In the genomic region with DNA sequence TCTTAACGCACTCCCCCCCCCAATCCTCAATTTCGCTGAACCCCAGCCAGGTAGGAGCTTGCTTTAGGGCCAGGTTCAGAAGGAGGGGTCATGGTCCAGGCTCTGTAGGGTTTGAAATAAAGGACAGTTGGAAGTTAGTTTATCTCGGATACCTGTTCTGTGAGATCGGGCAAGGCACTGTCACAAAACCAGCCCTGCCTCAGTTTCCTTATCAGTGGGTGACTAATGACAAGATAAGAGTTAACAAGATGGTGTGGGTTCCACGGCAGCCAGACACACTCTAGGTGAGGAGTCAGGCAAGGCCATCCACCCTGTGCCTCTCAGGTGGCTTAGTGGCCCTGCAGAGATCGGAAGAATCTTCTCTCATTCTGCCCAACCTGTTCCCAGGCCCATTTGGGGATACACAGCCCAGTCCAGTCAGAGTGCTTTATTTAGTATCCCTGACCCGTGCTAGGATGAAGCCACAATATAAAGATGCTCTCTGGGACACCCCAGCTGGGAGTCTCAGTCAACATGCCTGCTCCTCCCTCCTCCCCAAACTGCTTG, we compare ENCODE assay signal across 8 mouse cellular contexts. TPM values are rescaled to one million over a fixed set of nuclear protein-coding genes. Genes with fewer than 3 reads are reported as not detected.
DNase-seq lines count a peak whose midpoint lies in the region; ATAC-seq and TF ChIP-seq lines count a peak whose summit lies in the region.

No protein-coding gene starts in this region.

- H3K36me3 ChIP-seq in kidney, embryonic 16.5 days (ENCODE audit: insufficient read depth, low read length) = no peaks in the 10 kb centered on the region
- H3K36me3 ChIP-seq in intestine, embryonic 16.5 days (ENCODE audit: control insufficient read depth, insufficient read depth, low read length) = no peaks in the 10 kb centered on the region; the same call in 1 of the 2 replicates
- no peaks in the 10 kb centered on the region for H3K36me3 ChIP-seq in myocyte (ENCODE audit: control insufficient read depth, insufficient read depth)

- peaks cover 61% of the 10 kb centered on the region for H3K4me1 ChIP-seq in kidney, embryonic 16.5 days (ENCODE audit: insufficient read depth, low read length)
- H3K4me1 ChIP-seq in intestine, embryonic 16.5 days (ENCODE audit: control insufficient read depth, insufficient read depth, low read length) = peaks cover 40% of the 10 kb centered on the region

- H3K79me2 ChIP-seq in myocyte (ENCODE audit: control insufficient read depth, insufficient read depth) = peaks cover 55% of the 10 kb centered on the region

- no peaks in the 10 kb centered on the region for H3K27me3 ChIP-seq in kidney, embryonic 16.5 days (ENCODE audit: insufficient read depth, low read length)
- no peaks in the 10 kb centered on the region for H3K27me3 ChIP-seq in intestine, embryonic 16.5 days (replicated peaks; ENCODE audit: control insufficient read depth, insufficient read depth, low read length)
- H3K27me3 ChIP-seq in myocyte (ENCODE audit: control insufficient read depth, insufficient read depth, insufficient read length) = no peaks in the 10 kb centered on the region

- H3K4me3 ChIP-seq in kidney, embryonic 16.5 days (ENCODE audit: low read length) = peak overlapping the region; percentile 83
- no peak overlapping the region for H3K4me3 ChIP-seq in intestine, embryonic 16.5 days (ENCODE audit: low read length)
- peak overlapping the region; percentile 41 for H3K4me3 ChIP-seq in myocyte

- H3K27ac ChIP-seq in kidney, embryonic 16.5 days (ENCODE audit: low read length) = no peak overlapping the region
- no peak overlapping the region for H3K27ac ChIP-seq in intestine, embryonic 16.5 days (ENCODE audit: low read length)

- 75% methylated on average over 7 of the region's 7 CpGs for WGBS in kidney, embryonic 16.5 days
- 67% methylated on average over 7 of the region's 7 CpGs for WGBS in intestine, embryonic 16.5 days

- peak overlapping the region; percentile 94 for H3K9ac ChIP-seq in kidney, embryonic 16.5 days (replicated peaks; ENCODE audit: low read length)
- H3K9ac ChIP-seq in intestine, embryonic 16.5 days (ENCODE audit: low read depth, low read length) = no peak overlapping the region

- no peaks in the 10 kb centered on the region; the same call in 1 of the 2 replicates for H3K9me3 ChIP-seq in kidney, embryonic 16.5 days (ENCODE audit: low read length)
- no peaks in the 10 kb centered on the region for H3K9me3 ChIP-seq in intestine, embryonic 16.5 days (ENCODE audit: control insufficient read depth, low read length)

- no peak for DNase-seq in kidney, postnatal 36 days
- no peak for DNase-seq in frontal cortex, adult 2 months (ENCODE audit: extremely low spot score in 1 of 2, low spot score in 1 of 2)
- no peak for DNase-seq in gastrocnemius, postnatal 4 days (ENCODE audit: low spot score in 2 of 2)
- DNase-seq in layer of hippocampus, postnatal 10 days (ENCODE audit: low spot score in 2 of 2) = no peak

- TF ChIP-seq POLR2A in myocyte (IDR thresholded peaks at IDR 0.05; ENCODE audit: insufficient read length, low read depth) = no peak

- no peak for ATAC-seq in kidney, embryonic 16.5 days (ENCODE audit: low FRiP score, low TSS enrichment)
- 0 out of 2 replicates have a peak, but pooled peaks have one; percentile 4 for ATAC-seq in erythroid progenitor cell, adult 5-6 weeks (replicated peaks; ENCODE audit: low FRiP score, poor library complexity, severe bottlenecking)
- ATAC-seq in intestine, embryonic 16.5 days = no peak

- H3K4me2 ChIP-seq in kidney, embryonic 16.5 days (replicated peaks; ENCODE audit: low read depth, low read length) = peak overlapping the region; percentile 93
- H3K4me2 ChIP-seq in intestine, embryonic 16.5 days (ENCODE audit: low read depth, low read length) = peak overlapping the region; percentile 96
- peak overlapping the region; percentile 81 for H3K4me2 ChIP-seq in myocyte (ENCODE audit: low read depth)

- no peak overlapping the region for H3ac ChIP-seq in myocyte (ENCODE audit: control insufficient read depth, insufficient read length)

TF ChIP-seq in myocyte, 11 proteins besides CTCF, POLR2A, EP300 and RAD21:
- TF ChIP-seq REST (IDR thresholded peaks at IDR 0.05; ENCODE audit: insufficient read depth, insufficient read length) (no peak), MYOD1 (IDR thresholded peaks at IDR 0.05; ENCODE audit: control insufficient read depth in 1 of 3, insufficient read length in 2 of 3, low read depth in 2 of 3) (no peak), POLR2AphosphoS2 (IDR thresholded peaks at IDR 0.05; ENCODE audit: insufficient read length, low read depth) (no peak)

RNA-seq across cellular contexts. Expression of a gene that starts 2.4 kb away (rescaled TPM):
- 12.1 and 14.9 TPM in 2 replicates for polyA plus RNA-seq in kidney, embryonic 16.5 days (2015; fragmentation: Nextera tagmentation; extraction: Ambion mirVana)
- 10.8 and 16.8 TPM in 2 replicates for total RNA-seq in erythroid progenitor cell, adult 5-6 weeks (2015; ENCODE audit: low replicate concordance)
- total RNA-seq in erythroid progenitor cell, adult 5-6 weeks (2017; ENCODE audit: low replicate concordance) = 18.9 and 37.5 TPM in 2 replicates
- 9.1 and 9.5 TPM in 2 replicates for polyA plus RNA-seq in intestine, embryonic 16.5 days (2015; fragmentation: Nextera tagmentation; extraction: Ambion mirVana)
- polyA plus RNA-seq in myocyte (2012; fragmentation: generic; extraction: Trizol) = 15.0 TPM
- 32.2 and 39.5 TPM in 2 replicates for polyA plus RNA-seq in frontal cortex, adult 2 months (2012; rRNA removed)
- 10 to 100 TPM; 11.0 to 12.3 TPM for total RNA-seq in gastrocnemius, postnatal 4 days (2021)
- total RNA-seq in layer of hippocampus, postnatal 10 days (2021) = 10 to 100 TPM; 35.3 to 40.2 TPM

RNA-seq across cellular contexts. Expression of a gene that starts 26.3 kb away (rescaled TPM):
- polyA plus RNA-seq in kidney, embryonic 16.5 days (2015; fragmentation: Nextera tagmentation; extraction: Ambion mirVana) = 3.5 and 3.9 TPM in 2 replicates
- total RNA-seq in erythroid progenitor cell, adult 5-6 weeks (2015; ENCODE audit: low replicate concordance) = 1.1 and 1.3 TPM in 2 replicates
- 0.30 and 0.39 TPM in 2 replicates for total RNA-seq in erythroid progenitor cell, adult 5-6 weeks (2017; ENCODE audit: low replicate concordance)
- 0.51 and 0.70 TPM in 2 replicates for polyA plus RNA-seq in intestine, embryonic 16.5 days (2015; fragmentation: Nextera tagmentation; extraction: Ambion mirVana)
- polyA plus RNA-seq in myocyte (2012; fragmentation: generic; extraction: Trizol) = 0.06 TPM
- 1.9 and 2.6 TPM in 2 replicates for polyA plus RNA-seq in frontal cortex, adult 2 months (2012; rRNA removed)
- 1 to 10 TPM; 1.6 to 1.7 TPM for total RNA-seq in gastrocnemius, postnatal 4 days (2021)
- total RNA-seq in layer of hippocampus, postnatal 10 days (2021) = 1 to 10 TPM; 6.7 to 7.4 TPM
